Mouse (Mus musculus) neural tube, embryonic 10.5 days (tissue): Measurements from ENCODE around the gene Zscan12.

Experiments used
- DNase-seq: peaks from one replicate; pipeline ENCODE4 v3.0.0-alpha.2; 2017; ENCODE audit warnings: low spot score; ENCODE audit errors: extremely low spot score

Zscan12 gene

GRCm38 (mm10) chr13:21401636-21402286 is 39.1 kb downstream of the Zscan12 start:
- no peak for DNase-seq

- DNase-seq = peak; percentile 84
Measured at GRCm38 (mm10) chr13:21402287-21402846, 39.7 kb downstream of the Zscan12 start, which contains the start of gene Zkscan3. TSS of gene Zkscan3 (minus strand) at chr13:21402755.

DNA sequence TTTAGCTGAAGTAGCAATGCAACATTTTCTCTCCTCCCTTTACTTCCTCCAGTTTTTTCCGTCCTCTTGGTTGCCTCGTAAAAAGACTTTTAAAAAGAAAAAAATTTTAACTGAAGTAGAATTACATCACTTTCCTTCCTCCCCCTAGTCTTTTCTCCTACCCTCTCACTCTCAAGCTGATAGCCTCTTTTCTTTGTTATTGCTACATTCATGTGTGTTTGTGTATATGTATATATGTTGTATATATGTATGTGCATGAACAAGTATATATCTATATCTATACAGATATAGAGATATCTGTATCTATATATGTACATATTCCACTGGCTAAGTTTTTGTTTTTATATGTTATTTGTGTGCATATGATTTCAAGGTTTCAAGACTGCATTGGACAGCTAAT is 40.2 kb downstream of the Zscan12 start:
- no peak for DNase-seq

- no peak for DNase-seq
Measured at GRCm38 (mm10) chr13:21407341-21407740, 44.7 kb downstream of the Zscan12 start.

DNA sequence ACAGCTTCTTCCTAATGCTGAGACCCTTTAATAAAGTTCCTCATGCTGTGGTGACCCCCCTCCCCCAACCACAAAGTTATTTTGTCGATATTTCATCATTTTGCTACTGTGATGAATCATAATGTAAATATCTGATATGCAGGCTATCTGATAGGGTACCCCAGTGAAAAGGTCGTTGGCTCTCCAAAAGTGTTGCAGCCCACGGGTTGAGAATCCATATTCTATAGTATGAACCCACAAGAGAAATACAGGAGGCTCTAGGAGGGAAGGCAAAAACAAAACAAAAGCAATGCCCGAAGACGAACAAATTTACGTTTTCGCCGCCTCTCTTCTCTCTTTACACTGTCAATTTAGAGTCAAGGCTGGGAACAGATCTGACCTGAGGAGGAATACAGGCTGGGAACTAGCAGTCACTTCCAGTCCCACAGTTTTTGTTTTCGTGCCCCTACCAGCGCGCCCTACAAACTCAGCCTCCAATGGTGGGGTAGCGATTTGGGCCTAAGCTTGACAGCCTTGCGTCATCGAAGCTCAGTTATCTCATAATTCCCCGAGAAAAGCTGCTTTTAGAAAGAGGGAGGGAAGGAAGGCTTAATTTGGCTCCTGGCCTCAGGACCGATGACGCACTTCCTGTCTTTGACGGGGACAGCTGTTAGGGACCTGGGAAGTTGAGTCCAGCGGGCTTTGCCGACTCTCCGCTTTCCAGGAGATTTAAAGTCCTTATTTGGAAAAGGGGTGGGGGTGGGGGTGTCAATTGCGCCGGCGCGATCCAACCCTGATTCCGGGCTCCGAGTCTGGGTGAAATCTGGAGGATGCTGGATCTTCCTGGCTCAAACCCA is 45.6 kb downstream of the Zscan12 start:
- peak; percentile 79 for DNase-seq

DNA sequence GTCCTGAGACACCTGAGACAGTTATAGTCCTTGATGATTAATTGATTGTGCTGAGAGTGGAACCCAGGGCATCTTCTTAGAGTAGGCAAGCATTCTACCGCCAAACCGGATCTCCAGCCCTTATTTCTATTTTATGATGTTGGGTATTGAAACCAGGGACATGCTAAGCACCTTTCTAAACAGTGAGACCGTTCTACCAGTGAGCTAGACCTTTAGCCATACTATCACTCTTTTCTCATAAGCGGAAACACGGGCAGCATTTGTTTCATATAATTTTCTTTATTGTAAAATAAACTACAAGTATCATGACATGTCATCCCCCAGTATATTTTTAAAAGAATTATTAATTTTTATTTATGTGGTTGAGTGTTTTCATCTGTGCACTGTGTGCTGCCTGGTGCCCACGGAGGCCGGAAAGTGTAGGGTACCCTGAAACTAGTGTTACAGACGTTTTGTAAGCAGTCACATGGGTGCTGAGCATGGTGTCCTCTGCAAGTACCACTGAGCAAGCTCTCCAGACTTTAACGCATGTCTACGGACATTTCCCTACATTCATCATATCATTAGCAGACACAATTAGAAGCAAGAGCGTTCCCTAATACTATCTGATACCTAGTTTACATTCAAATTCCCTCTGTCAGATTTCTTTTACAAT is 46.3 kb downstream of the Zscan12 start:
- no peak for DNase-seq

GRCm38 (mm10) chr13:21414231-21415212 is 51.9 kb downstream of the Zscan12 start:
- DNase-seq = no peak

GRCm38 (mm10) chr13:21415266-21415665 is 52.6 kb downstream of the Zscan12 start:
- DNase-seq = no peak

DNA sequence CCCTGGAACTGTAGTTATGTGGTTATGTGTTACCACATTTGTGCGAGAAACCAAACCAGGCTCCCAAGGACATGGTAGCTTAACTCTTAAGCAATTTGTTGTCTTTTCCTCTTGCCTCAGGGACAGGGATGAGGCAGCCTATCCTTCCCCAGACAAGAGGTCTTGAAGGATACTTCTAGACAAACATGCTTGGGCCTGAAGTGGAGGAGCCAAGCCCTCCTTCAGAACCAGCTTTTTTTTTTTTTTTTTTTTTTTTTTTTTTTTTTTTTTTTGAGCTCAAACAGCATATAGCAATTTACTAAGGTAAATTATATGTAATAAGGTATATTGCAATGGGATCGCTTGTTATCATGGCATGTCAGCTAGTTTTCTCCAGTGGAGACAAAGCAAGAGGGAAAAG is 53.1 kb downstream of the Zscan12 start:
- DNase-seq = no peak

GRCm38 (mm10) chr13:21417298-21418010 is 54.8 kb downstream of the Zscan12 start:
- no peak for DNase-seq

DNA sequence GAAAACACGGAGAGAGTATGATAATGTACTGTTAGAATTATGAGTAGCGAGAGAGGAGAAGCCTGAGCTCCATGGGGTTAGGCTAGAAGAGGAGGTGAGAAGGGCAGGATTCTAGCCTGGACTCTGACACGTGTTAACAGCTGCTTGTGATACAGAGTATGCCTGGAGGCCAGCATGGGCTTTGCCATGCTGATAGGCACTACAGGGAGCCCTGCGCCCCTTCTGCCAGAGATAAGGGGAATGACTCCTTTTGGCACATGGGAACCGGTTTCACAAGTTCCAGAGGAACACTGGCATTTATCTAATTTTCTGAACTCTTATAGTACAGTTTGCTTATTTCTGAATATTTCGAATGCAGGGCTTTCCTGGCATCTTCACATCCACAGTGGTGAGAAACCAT is 56.2 kb downstream of the Zscan12 start:
- no peak for DNase-seq
